Mouse (Mus musculus) myocyte (in vitro differentiated cells): Measurements from ENCODE around the gene Emx1.

Experiments used
- POLR2A ChIP-seq: IDR thresholded peaks from one replicate; pipeline ENCODE4 v1.6.1; 2011; ENCODE audit warnings: low read depth, mild to moderate bottlenecking, control low read depth, moderate library complexity; ENCODE audit not compliant: insufficient read length
- TCF3 ChIP-seq: IDR thresholded peaks from one replicate; pipeline ENCODE4 v1.6.1; 2011; ENCODE audit warnings: low read depth, control low read depth; ENCODE audit not compliant: insufficient read length

GRCm38 (mm10) chr6:85191751-85192440 is 4.7 kb downstream of the Emx1 start:
- no peak for TF ChIP-seq TCF3
- TF ChIP-seq POLR2A, result no peak
